Mouse (Mus musculus) ovary, postnatal 36 days (tissue): Measurements from ENCODE around the gene Alyref.

Source experiments
- DNase-seq: peaks from one replicate; pipeline ENCODE4 v3.0.0; 2022; ENCODE audit warnings: low spot score, mixed read lengths

The Alyref gene

GRCm38 (mm10) chr11:120626785-120627467 is 28.8 kb upstream of the Alyref start:
- no peak for DNase-seq

- no peak for DNase-seq
Measured at GRCm38 (mm10) chr11:120625152-120625775, 27.1 kb upstream of the Alyref start, which contains the start of gene Sirt7. Sirt7 (minus strand) TSS chr11:120625240.

GRCm38 (mm10) chr11:120624680-120625111 is 26.5 kb upstream of the Alyref start:
- DNase-seq: peak; percentile 86

GRCm38 (mm10) chr11:120623961-120624679 is 26.0 kb upstream of the Alyref start:
- peak; percentile 67 for DNase-seq

GRCm38 (mm10) chr11:120622805-120623204 is 24.6 kb upstream of the Alyref start:
- no peak for DNase-seq

- DNase-seq: no peak
Measured at GRCm38 (mm10) chr11:120620195-120620594, 22.0 kb upstream of the Alyref start.

- DNase-seq: no peak
Measured at GRCm38 (mm10) chr11:120618619-120619535, 20.7 kb upstream of the Alyref start.

- peak; percentile 91 for DNase-seq
Measured at GRCm38 (mm10) chr11:120617519-120618112, 19.5 kb upstream of the Alyref start, which contains the start of gene Pcyt2. Pcyt2 (minus strand) TSS chr11:120617936.

- DNase-seq: no peak
Measured at GRCm38 (mm10) chr11:120616617-120617294, 18.6 kb upstream of the Alyref start.

- DNase-seq: no peak
Measured at GRCm38 (mm10) chr11:120615606-120616203, 17.5 kb upstream of the Alyref start.

GRCm38 (mm10) chr11:120615167-120615566 is 17.0 kb upstream of the Alyref start:
- no peak for DNase-seq

GRCm38 (mm10) chr11:120613976-120614375 is 15.8 kb upstream of the Alyref start:
- DNase-seq: no peak

- DNase-seq: no peak
Measured at GRCm38 (mm10) chr11:120613481-120613972, 15.4 kb upstream of the Alyref start.

GRCm38 (mm10) chr11:120612763-120613162 is 14.6 kb upstream of the Alyref start:
- DNase-seq: peak; percentile 74

- no peak for DNase-seq
Measured at GRCm38 (mm10) chr11:120610477-120611046, 12.4 kb upstream of the Alyref start.

GRCm38 (mm10) chr11:120609250-120609649 is 11.1 kb upstream of the Alyref start:
- no peak for DNase-seq

- no peak for DNase-seq
Measured at GRCm38 (mm10) chr11:120608241-120609034, 10.3 kb upstream of the Alyref start, which contains the start of gene Npb. Npb (plus strand) TSS chr11:120608477.

- DNase-seq: no peak
Measured at GRCm38 (mm10) chr11:120606764-120607163, 8.6 kb upstream of the Alyref start.

- DNase-seq: no peak
Measured at GRCm38 (mm10) chr11:120605667-120606066, 7.5 kb upstream of the Alyref start.
